Mouse (Mus musculus): Measurements from ENCODE around the gene Csrp1. TPM values are rescaled to one million over a fixed set of nuclear protein-coding genes. Genes with fewer than 3 reads are reported as not detected.
A peak's percentile ranks its signal among the peaks of the same experiment; 100 is the strongest.

The Csrp1 gene
- polyA plus RNA-seq, 1 experiment from 2014 or later: 285 TPM

DNA sequence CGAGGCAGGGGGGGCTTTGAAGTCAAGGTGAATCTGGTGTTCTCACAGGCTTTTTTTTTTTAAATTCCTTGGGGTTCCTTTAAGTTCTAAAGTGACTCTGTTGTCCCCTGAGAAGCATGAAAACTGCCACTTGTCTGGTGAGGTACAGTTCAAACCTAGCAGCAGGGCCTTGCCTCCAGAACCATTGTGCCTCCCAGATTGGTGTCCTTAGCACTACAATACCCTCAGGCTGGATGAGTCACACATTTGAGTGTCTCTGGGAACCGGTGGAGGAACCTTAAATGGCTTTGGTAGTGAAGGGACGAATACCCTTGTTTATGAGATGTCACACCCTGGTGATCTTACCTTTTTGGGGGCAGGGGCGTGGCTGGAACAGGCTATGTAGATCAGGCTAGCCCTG lies 4.3 kb downstream of the Csrp1 start:
- TF ChIP-seq CTCF (IDR thresholded peaks at IDR 0.05; ENCODE audit: low read depth): no peak
- H3K4me3 ChIP-seq (ENCODE audit: low read depth, low read length): no peak overlapping the region
- no peaks in the 10 kb centered on the region for H3K27me3 ChIP-seq (replicated peaks; ENCODE audit: control insufficient read depth, insufficient read depth, low read length)
- H3K4me2 ChIP-seq (replicated peaks; ENCODE audit: low read depth): no peak overlapping the region
- no peaks in the 10 kb centered on the region for H3K9me3 ChIP-seq (ENCODE audit: control insufficient read depth)
- no peak for ATAC-seq
- H3K4me1 ChIP-seq (replicated peaks; ENCODE audit: control insufficient read depth, insufficient read depth, low read length): 0 out of 2 replicates have a peak, but pooled peaks cover 6% of the 10 kb centered on the region
- WGBS: 55% methylated on average over 4 of the region's 4 CpGs
- no peak overlapping the region for H3K9ac ChIP-seq (ENCODE audit: low read depth, low read length)
- H3K27ac ChIP-seq (ENCODE audit: low read depth, low read length): no peak overlapping the region
- no peaks in the 10 kb centered on the region for H3K36me3 ChIP-seq (ENCODE audit: control insufficient read depth, insufficient read depth)

DNA sequence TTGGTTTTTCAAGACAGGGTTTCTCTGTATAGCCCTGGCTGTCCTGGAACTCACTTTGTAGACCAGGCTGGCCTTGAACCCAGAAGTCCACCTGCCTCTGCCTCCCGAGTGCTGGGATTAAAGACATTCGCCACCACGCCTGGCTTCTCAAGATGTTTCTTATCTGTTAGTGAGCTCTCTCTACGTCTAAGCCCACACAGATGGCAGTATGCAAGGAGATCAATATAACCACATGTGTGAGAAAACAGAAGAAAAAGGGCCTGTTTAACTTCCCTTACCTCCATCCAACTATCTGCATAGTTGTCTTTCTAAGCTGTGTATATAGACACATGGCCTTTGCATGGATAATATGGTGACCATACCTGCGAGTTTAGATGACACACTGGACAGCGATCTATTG lies 5.5 kb downstream of the Csrp1 start:
- Histone ChIP-seq H3K9ac (ENCODE audit: low read depth, low read length) (no peak overlapping the region), H3K27me3 (replicated peaks; ENCODE audit: control insufficient read depth, insufficient read depth, low read length) (no peaks in the 10 kb centered on the region), H3K9me3 (ENCODE audit: control insufficient read depth) (no peaks in the 10 kb centered on the region), H3K4me3 (ENCODE audit: low read depth, low read length) (no peak overlapping the region), H3K27ac (ENCODE audit: low read depth, low read length) (no peak overlapping the region), H3K36me3 (ENCODE audit: control insufficient read depth, insufficient read depth) (no peaks in the 10 kb centered on the region), H3K4me1 (replicated peaks; ENCODE audit: control insufficient read depth, insufficient read depth, low read length) (no peaks in the 10 kb centered on the region; the same call in 1 of the 2 replicates), H3K4me2 (replicated peaks; ENCODE audit: low read depth) (no peak overlapping the region)
- no peak for TF ChIP-seq CTCF (IDR thresholded peaks at IDR 0.05; ENCODE audit: low read depth)
- ATAC-seq: no peak
- 87% methylated on average over 6 of the region's 6 CpGs for WGBS

DNA sequence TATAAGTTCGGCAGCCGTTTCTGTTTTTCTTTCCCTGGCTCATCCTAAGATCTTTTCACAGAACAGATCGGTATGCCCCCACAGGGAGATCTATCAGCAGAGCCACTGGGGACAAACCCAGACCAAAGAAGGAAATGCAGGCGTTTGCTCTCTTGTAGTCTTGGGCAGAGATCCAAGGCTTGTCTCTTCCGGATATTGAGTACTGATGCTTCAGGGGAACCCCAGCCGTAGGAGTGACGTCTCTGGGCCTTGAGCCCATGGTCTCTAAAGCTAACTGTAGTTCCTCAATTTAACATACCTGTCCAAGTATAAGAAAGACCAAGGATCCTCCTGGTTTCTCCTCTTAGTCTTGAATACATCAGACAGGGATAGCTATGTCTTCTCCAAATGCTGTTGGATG lies 6.1 kb downstream of the Csrp1 start:
- no peaks in the 10 kb centered on the region for H3K9me3 ChIP-seq (ENCODE audit: control insufficient read depth)
- no peak overlapping the region for H3K9ac ChIP-seq (ENCODE audit: low read depth, low read length)
- 47% methylated on average over 7 of the region's 7 CpGs for WGBS
- no peaks in the 10 kb centered on the region for H3K27me3 ChIP-seq (replicated peaks; ENCODE audit: control insufficient read depth, insufficient read depth, low read length)
- no peak overlapping the region for H3K4me3 ChIP-seq (ENCODE audit: low read depth, low read length)
- ATAC-seq: no peak
- no peak overlapping the region for H3K27ac ChIP-seq (ENCODE audit: low read depth, low read length)
- TF ChIP-seq CTCF (IDR thresholded peaks at IDR 0.05; ENCODE audit: low read depth): no peak
- H3K4me2 ChIP-seq (replicated peaks; ENCODE audit: low read depth): no peak overlapping the region
- H3K36me3 ChIP-seq (ENCODE audit: control insufficient read depth, insufficient read depth): no peaks in the 10 kb centered on the region
- H3K4me1 ChIP-seq (replicated peaks; ENCODE audit: control insufficient read depth, insufficient read depth, low read length): no peaks in the 10 kb centered on the region; the same call in 1 of the 2 replicates

DNA sequence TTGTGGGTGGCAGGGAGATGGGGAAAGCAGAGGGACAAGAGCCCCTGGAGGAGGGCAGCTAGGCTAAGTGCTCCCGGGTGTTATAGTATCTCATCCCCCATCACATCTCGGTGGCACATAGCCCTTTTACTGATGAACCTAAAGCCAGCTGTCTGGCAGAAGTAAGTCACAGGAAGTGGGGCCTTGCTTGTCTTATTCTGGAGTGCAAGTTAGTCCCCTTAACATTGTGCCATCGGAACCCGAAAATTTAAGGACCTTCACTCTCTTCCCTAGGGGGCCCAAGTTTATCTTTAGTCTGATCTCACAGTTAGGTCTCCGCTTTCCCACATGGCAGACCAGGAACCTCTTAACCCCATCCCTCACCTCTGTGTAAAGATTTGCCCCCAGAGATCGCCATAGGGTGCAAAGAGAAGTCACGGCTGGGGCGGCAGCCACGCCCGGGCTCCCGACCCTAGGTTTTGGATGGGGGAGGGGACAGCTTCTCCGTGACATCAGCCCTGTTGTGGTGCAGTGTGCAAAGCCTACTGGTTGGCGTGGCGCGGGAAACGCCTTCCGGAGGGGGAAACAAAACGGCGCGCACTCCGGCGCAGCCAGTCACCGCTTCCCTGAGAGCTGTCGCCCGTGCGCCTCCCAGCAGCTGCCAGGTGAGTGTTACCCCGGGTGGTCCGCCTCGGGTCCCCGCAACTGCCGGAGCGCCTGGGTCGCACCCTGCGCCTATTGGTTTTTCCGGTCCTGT lies 8.9 kb downstream of the Csrp1 start:
- H3K27ac ChIP-seq (ENCODE audit: low read depth, low read length): peak overlapping the region; percentile 75
- 2% methylated on average over 35 of the region's 35 CpGs for WGBS
- no peaks in the 10 kb centered on the region for H3K9me3 ChIP-seq (ENCODE audit: control insufficient read depth)
- H3K4me1 ChIP-seq (replicated peaks; ENCODE audit: control insufficient read depth, insufficient read depth, low read length): peaks cover 10% of the 10 kb centered on the region; the same call in 1 of the 2 replicates
- no peaks in the 10 kb centered on the region for H3K36me3 ChIP-seq (ENCODE audit: control insufficient read depth, insufficient read depth)
- H3K4me2 ChIP-seq (replicated peaks; ENCODE audit: low read depth): peak overlapping the region; percentile 74
- H3K27me3 ChIP-seq (replicated peaks; ENCODE audit: control insufficient read depth, insufficient read depth, low read length): no peaks in the 10 kb centered on the region
- H3K9ac ChIP-seq (ENCODE audit: low read depth, low read length): peak overlapping the region; percentile 70
- TF ChIP-seq CTCF (IDR thresholded peaks at IDR 0.05; ENCODE audit: low read depth): no peak
- peak; percentile 76 for ATAC-seq
- H3K4me3 ChIP-seq (ENCODE audit: low read depth, low read length): peak overlapping the region; percentile 68

DNA sequence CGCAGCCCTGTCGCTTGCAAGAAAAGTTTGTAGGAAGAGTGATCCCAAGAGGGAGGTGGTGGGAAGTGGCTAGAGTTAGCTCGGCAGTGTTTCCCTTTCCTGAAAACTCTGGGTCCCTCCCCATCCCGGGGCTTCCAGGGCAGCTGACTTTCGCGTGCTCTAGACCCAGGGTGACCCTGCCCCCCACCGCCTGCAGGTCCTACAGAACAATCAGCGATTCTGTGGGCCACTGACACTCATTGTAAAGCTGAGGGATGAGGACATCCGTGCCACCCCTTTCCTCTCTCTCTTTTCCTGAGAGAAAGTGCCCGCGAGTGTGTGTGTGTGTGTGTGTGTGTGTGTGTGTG lies 9.5 kb downstream of the Csrp1 start:
- peak; percentile 34; the same call in 1 of the 2 replicates for ATAC-seq
- peak overlapping the region; percentile 74 for H3K4me2 ChIP-seq (replicated peaks; ENCODE audit: low read depth)
- H3K27me3 ChIP-seq (replicated peaks; ENCODE audit: control insufficient read depth, insufficient read depth, low read length): no peaks in the 10 kb centered on the region
- peak overlapping the region; percentile 75 for H3K27ac ChIP-seq (ENCODE audit: low read depth, low read length)
- H3K4me3 ChIP-seq (ENCODE audit: low read depth, low read length): peak overlapping the region; percentile 68
- peak overlapping the region; percentile 70 for H3K9ac ChIP-seq (ENCODE audit: low read depth, low read length)
- WGBS: 1% methylated on average over 11 of the region's 11 CpGs
- H3K36me3 ChIP-seq (ENCODE audit: control insufficient read depth, insufficient read depth): no peaks in the 10 kb centered on the region
- H3K9me3 ChIP-seq (ENCODE audit: control insufficient read depth): no peaks in the 10 kb centered on the region
- no peak for TF ChIP-seq CTCF (IDR thresholded peaks at IDR 0.05; ENCODE audit: low read depth)
- peaks cover 14% of the 10 kb centered on the region; the same call in 1 of the 2 replicates for H3K4me1 ChIP-seq (replicated peaks; ENCODE audit: control insufficient read depth, insufficient read depth, low read length)

DNA sequence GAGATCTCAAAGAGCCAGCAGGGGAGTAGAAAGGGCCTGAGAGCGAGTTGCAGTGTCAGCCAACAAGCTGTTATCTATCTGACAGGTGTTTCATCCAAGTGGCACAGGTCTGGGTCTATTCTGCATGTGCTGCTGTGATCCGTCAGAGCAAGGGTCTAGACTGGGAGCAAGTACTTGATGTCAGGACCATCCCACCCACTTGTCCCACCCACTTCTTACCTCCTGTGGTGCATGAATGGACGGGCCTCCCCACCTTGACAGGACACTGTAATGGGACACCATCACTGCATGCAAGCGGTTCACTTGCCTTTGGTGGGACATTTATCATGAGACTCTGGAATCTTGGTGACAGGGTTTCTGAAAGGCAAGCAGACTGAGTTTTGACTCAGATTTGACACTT lies 10.0 kb downstream of the Csrp1 start:
- H3K4me2 ChIP-seq (replicated peaks; ENCODE audit: low read depth): peak overlapping the region; percentile 74
- H3K4me1 ChIP-seq (replicated peaks; ENCODE audit: control insufficient read depth, insufficient read depth, low read length): peaks cover 14% of the 10 kb centered on the region; the same call in 1 of the 2 replicates
- no peak for ATAC-seq
- no peaks in the 10 kb centered on the region for H3K27me3 ChIP-seq (replicated peaks; ENCODE audit: control insufficient read depth, insufficient read depth, low read length)
- 20% methylated on average over 4 of the region's 4 CpGs for WGBS
- TF ChIP-seq CTCF (IDR thresholded peaks at IDR 0.05; ENCODE audit: low read depth): no peak
- peak overlapping the region; percentile 68 for H3K4me3 ChIP-seq (ENCODE audit: low read depth, low read length)
- peak overlapping the region; percentile 75 for H3K27ac ChIP-seq (ENCODE audit: low read depth, low read length)
- H3K9me3 ChIP-seq (ENCODE audit: control insufficient read depth): no peaks in the 10 kb centered on the region
- H3K9ac ChIP-seq (ENCODE audit: low read depth, low read length): peak overlapping the region; percentile 70; the same call in 1 of the 2 replicates
- H3K36me3 ChIP-seq (ENCODE audit: control insufficient read depth, insufficient read depth): no peaks in the 10 kb centered on the region

Measured in intestine, postnatal 0 days (tissue).